Mouse (Mus musculus) kidney, postnatal 0 days (tissue): ENCODE data around the gene Stmn3. TPM values are rescaled to one million over a fixed set of nuclear protein-coding genes. Genes with fewer than 3 reads are reported as not detected.
A peak's percentile ranks its signal among the peaks of the same experiment; 100 is the strongest.

Experiments used
- ATAC-seq: fragments of 200-750 bp; cut with Nextera tagmentation; replicated peaks from 2 replicates; pipeline ENCODE4 v1.8.0; 2017; ENCODE audit warnings: low read depth, moderate number of reproducible peaks, moderate TSS enrichment, moderate library complexity; ENCODE audit not compliant: low FRiP score
- DNase-seq: peaks from one replicate; pipeline ENCODE4 v3.0.0-alpha.2; 2016; ENCODE audit warnings: low spot score
- H3K27ac ChIP-seq: fragments of 300-500 bp; sonication (generic); 2 replicates; pipeline ENCODE4 v1.5.1; 2014; ENCODE audit warnings: mild to moderate bottlenecking
- H3K27me3 ChIP-seq: fragments of 300-500 bp; sonication (generic); 2 replicates; pipeline ENCODE4 v1.6.1; 2014; ENCODE audit warnings: low read length, mixed read lengths; ENCODE audit not compliant: insufficient read depth
- H3K36me3 ChIP-seq: fragments of 300-500 bp; sonication (generic); 2 replicates; pipeline ENCODE4 v1.6.1; 2014; ENCODE audit warnings: low read length, mixed read lengths; ENCODE audit not compliant: insufficient read depth
- H3K4me1 ChIP-seq: fragments of 300-500 bp; sonication (generic); replicated peaks from 2 replicates; pipeline ENCODE4 v1.6.1; 2014; ENCODE audit warnings: antibody characterized with exemption, low read length, mixed read lengths; ENCODE audit not compliant: insufficient read depth
- H3K4me2 ChIP-seq: fragments of 300-500 bp; sonication (generic); 2 replicates; pipeline ENCODE4 v1.6.1; 2014; ENCODE audit warnings: mild to moderate bottlenecking, low read length, moderate library complexity, mixed read lengths
- H3K4me3 ChIP-seq: fragments of 300-500 bp; sonication (generic); replicated peaks from 2 replicates; pipeline ENCODE4 v1.5.1; 2014; ENCODE audit warnings: low read depth, low read length
- H3K9ac ChIP-seq: fragments of 300-500 bp; sonication (generic); 2 replicates; pipeline ENCODE4 v1.6.1; 2014; ENCODE audit warnings: low read depth, low read length
- H3K9me3 ChIP-seq: fragments of 300-500 bp; sonication (generic); replicated peaks from 2 replicates; pipeline ENCODE4 v1.6.1; 2016; ENCODE audit warnings: low read length, inconsistent platforms, mixed read lengths
- CTCF ChIP-seq: IDR thresholded peaks from 2 replicates; pipeline ENCODE4 v1.5.1; 2016; ENCODE audit warnings: antibody characterized with exemption, low read depth, mild to moderate bottlenecking, moderate library complexity
- WGBS: fragments of 180-500 bp; shearing (Covaris S2); extraction: QIAGEN DNeasy Blood & Tissue Kit; methylation state at CpG from one replicate; pipeline ENCODE4 v1.1.7; 2014; 5-methylcytosine and 5-hydroxymethylcytosine counted together
- polyA plus RNA-seq: library from polyadenylated mRNA; unstranded; fragments of >200 nt; fragmentation: Nextera tagmentation; extraction: Ambion mirVana; gene quantifications from 2 replicates; pipeline ENCODE4 v1.2.1, GENCODE M21; 2015

The Stmn3 gene
- polyA plus RNA-seq, 1 experiment from 2014 or later: 0.66 TPM

GRCm38 (mm10) chr2:181313006-181313343, 1.3 kb downstream of the Stmn3 start:
- Histone ChIP-seq H3K9me3 (no peaks in the 10 kb centered on the region), H3K4me2 (no peak overlapping the region), H3K4me1 (0 out of 2 replicates have a peak, but pooled peaks cover 3% of the 10 kb centered on the region), H3K4me3 (no peak overlapping the region), H3K27me3 (peaks cover 15% of the 10 kb centered on the region), H3K36me3 (no peaks in the 10 kb centered on the region), H3K27ac (no peak overlapping the region), H3K9ac (no peak overlapping the region)
- 15% methylated on average over 5 of the region's 5 CpGs for WGBS
- ATAC-seq (no peak), DNase-seq (no peak)
- TF ChIP-seq CTCF: no peak

- 93% methylated on average over 3 of the region's 3 CpGs for WGBS
- Histone ChIP-seq H3K36me3 (no peaks in the 10 kb centered on the region), H3K4me1 (0 out of 2 replicates have a peak, but pooled peaks cover 3% of the 10 kb centered on the region), H3K4me2 (no peak overlapping the region), H3K4me3 (no peak overlapping the region), H3K9ac (no peak overlapping the region), H3K27ac (no peak overlapping the region), H3K9me3 (no peaks in the 10 kb centered on the region), H3K27me3 (peaks cover 15% of the 10 kb centered on the region)
- no peak for ATAC-seq
- DNase-seq: no peak
- TF ChIP-seq CTCF: no peak
Measured at GRCm38 (mm10) chr2:181312435-181312834, 1.9 kb downstream of the Stmn3 start.

DNA sequence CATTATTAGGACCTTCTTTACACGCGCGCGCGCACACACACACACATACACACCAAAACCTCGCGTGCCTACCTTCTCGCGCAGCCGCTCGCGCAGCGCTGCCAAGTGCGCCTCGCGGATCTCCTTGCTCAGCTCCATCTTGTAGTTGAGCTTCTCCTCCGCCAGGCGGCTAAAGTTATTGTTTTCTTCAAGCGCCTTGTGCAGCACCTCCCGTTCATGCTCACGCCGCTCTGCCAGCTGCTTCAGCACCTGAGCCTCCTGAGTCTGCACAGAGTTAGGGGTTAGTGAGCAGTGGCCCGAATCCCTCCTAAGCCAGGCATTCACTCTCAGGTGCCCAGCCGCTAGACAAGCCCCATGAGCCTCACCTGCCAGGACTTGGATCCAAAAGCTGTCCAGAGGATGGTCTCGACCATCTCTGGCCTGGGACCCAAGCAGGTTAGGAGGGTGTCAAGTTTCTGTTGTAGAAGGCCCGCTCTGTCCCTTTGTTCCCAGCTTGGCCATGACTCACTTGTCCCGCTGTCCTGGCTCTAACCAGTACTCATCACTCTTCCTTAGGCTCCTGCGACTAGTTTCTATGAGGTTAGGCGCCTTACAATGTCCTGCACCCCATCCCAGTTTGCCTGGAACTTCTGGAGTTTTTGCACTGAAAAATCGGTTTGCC, 7.0 kb downstream of the Stmn3 start:
- Histone ChIP-seq H3K27ac (no peak overlapping the region), H3K36me3 (no peaks in the 10 kb centered on the region), H3K27me3 (0 out of 2 replicates have a peak, but pooled peaks cover 6% of the 10 kb centered on the region), H3K4me2 (peak overlapping the region; percentile 29; the same call in 1 of the 2 replicates), H3K4me3 (no peak overlapping the region), H3K9ac (no peak overlapping the region), H3K9me3 (no peaks in the 10 kb centered on the region), H3K4me1 (no peaks in the 10 kb centered on the region)
- peak; percentile 60; the same call in 1 of the 2 replicates for TF ChIP-seq CTCF
- peak; percentile 21; the same call in 1 of the 2 replicates for ATAC-seq
- 11% methylated on average over 30 of the region's 30 CpGs for WGBS
- DNase-seq: peak; percentile 69

- no peak for TF ChIP-seq CTCF
- H3K4me3 ChIP-seq: no peak overlapping the region
- 94% methylated on average over 1 of the region's 1 CpGs for WGBS
- no peak overlapping the region for H3K27ac ChIP-seq
- peaks cover 17% of the 10 kb centered on the region; the same call in 1 of the 2 replicates for H3K36me3 ChIP-seq
- H3K4me2 ChIP-seq: no peak overlapping the region
- DNase-seq (no peak), ATAC-seq (no peak)
- H3K9ac ChIP-seq: no peak overlapping the region
- no peaks in the 10 kb centered on the region; the same call in 1 of the 2 replicates for H3K9me3 ChIP-seq
- H3K4me1 ChIP-seq: no peaks in the 10 kb centered on the region
- 0 out of 2 replicates have a peak, but pooled peaks cover 6% of the 10 kb centered on the region for H3K27me3 ChIP-seq
Measured at GRCm38 (mm10) chr2:181304944-181305343, 9.4 kb downstream of the Stmn3 start.

DNA sequence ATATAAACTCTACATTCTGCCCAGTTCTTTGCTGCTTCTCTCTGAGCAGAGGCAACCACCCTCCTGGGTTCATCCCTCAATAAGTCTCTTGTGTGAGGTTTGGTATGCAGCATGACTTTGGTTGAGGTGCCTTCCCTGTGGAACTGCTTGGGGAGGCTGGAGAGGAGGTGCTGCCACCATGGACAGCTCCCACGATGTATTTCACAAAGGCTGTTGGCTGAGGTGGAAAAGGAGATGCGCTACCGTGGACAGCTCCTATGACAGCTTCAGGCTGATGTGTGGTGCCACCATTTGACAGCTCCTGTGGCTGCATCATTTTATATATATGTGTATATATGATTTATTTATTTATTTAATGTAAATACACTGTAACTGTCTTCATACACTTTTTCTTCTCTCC, 12.3 kb downstream of the Stmn3 start:
- WGBS: 32% methylated on average over 3 of the region's 3 CpGs
- no peak for ATAC-seq
- Histone ChIP-seq H3K4me1 (no peaks in the 10 kb centered on the region), H3K9me3 (no peaks in the 10 kb centered on the region; the same call in 1 of the 2 replicates), H3K36me3 (peaks cover 17% of the 10 kb centered on the region; the same call in 1 of the 2 replicates), H3K4me2 (no peak overlapping the region), H3K27ac (no peak overlapping the region), H3K27me3 (0 out of 2 replicates have a peak, but pooled peaks cover 6% of the 10 kb centered on the region), H3K4me3 (no peak overlapping the region), H3K9ac (no peak overlapping the region)
- peak; percentile 51 for DNase-seq
- no peak for TF ChIP-seq CTCF

GRCm38 (mm10) chr2:181290937-181291336, 23.4 kb downstream of the Stmn3 start:
- Histone ChIP-seq H3K4me2 (no peak overlapping the region), H3K27ac (no peak overlapping the region), H3K4me1 (peaks cover 7% of the 10 kb centered on the region; the same call in 1 of the 2 replicates), H3K9me3 (no peaks in the 10 kb centered on the region), H3K9ac (no peak overlapping the region), H3K27me3 (no peaks in the 10 kb centered on the region), H3K36me3 (no peaks in the 10 kb centered on the region), H3K4me3 (no peak overlapping the region)
- TF ChIP-seq CTCF: no peak
- WGBS: 59% methylated on average over 1 of the region's 1 CpGs
- DNase-seq (no peak), ATAC-seq (no peak)
